Mouse (Mus musculus): ENCODE results near the gene 1700011L22Rik. TPM values are rescaled to one million over a fixed set of nuclear protein-coding genes. Genes with fewer than 3 reads are reported as not detected.

1700011L22Rik gene
- total RNA-seq, 4 experiments from 2014 or later, result 0.40 to 0.49 TPM; not detected in 2

- DNase-seq, result no peak
Observed at GRCm38 (mm10) chr8:79165276-79165675, 83.1 kb downstream of the 1700011L22Rik start.

GRCm38 (mm10) chr8:79164336-79164735 lies 84.0 kb downstream of the 1700011L22Rik start:
- no peak for DNase-seq

- peak; percentile 88 for DNase-seq
Observed at GRCm38 (mm10) chr8:79162533-79163308, 85.6 kb downstream of the 1700011L22Rik start.

GRCm38 (mm10) chr8:79161172-79161778 lies 87.1 kb downstream of the 1700011L22Rik start:
- peak; percentile 20 for DNase-seq

Other genes with a start within 250 kb of the 1700011L22Rik start
- 10 to 100 TPM in 3 of 4 experiments, 1 to 10 TPM in 1; 7.6 to 16.8 (median 13.6) TPM for gene Zfp827, start 220.1 kb downstream of the 1700011L22Rik start, total RNA-seq (2022)
- 10 to 100 TPM; 23.9 to 36.8 (median 28.8) TPM for gene Mmaa, start 46.4 kb upstream of the 1700011L22Rik start, total RNA-seq (2022)
- 10 to 100 TPM; 24.2 to 37.3 (median 28.3) TPM for gene Smad1, start 150.9 kb upstream of the 1700011L22Rik start, total RNA-seq (2022)